Mouse (Mus musculus) ZHBTc4 (cell line): Measurements from ENCODE around the gene Creg1.
A peak's percentile ranks its signal among the peaks of the same experiment; 100 is the strongest.
"Not testable (repeated sequence)": the region's sequence is repeated elsewhere in the genome, so short reads cannot be mapped to it uniquely, and the experiment has no call there.

Experiments
- DNase-seq: peaks from one replicate; pipeline ENCODE4 v3.0.0-alpha.2; 2011; ENCODE audit warnings: low read depth, low spot score

The Creg1 gene

DNA sequence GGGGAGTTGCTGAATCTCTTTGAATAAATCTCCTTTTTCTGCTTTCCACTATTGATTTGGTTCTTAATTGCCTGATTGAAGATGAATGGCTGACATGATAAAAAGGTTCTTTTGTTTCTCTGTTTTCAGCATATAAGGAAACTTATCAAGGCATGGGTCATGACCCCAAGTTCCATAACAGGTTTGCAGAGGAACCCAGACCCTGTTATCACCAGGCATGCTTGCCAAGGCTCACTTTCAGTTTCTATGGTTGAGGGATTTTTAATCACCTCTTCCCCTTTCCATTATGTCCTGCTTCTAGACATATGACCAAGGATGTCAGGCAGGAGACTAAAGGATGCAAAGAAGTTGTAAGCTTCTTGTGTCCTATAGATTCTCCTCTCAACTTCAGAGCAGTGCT lies 12.4 kb upstream of the Creg1 start:
- no peak for DNase-seq

DNA sequence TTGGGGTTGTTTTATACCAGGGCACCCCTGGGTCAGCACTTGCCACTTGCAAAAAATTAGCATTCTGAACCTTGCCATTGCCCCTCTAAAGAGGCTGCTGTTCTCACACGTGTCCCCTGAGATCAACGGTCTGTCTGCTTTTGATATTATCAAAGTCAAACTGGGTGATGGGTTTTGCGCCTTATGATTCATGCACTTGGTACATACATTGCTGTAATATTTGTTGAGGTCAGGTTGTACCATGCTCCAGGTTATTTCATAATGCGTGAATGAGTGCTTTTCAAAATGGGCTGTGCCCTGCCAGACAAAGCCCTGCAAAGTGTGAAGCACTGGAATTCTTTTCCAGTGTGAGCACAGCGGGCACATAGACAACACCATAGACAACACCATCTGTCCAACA lies 11.7 kb upstream of the Creg1 start:
- no peak for DNase-seq

DNA sequence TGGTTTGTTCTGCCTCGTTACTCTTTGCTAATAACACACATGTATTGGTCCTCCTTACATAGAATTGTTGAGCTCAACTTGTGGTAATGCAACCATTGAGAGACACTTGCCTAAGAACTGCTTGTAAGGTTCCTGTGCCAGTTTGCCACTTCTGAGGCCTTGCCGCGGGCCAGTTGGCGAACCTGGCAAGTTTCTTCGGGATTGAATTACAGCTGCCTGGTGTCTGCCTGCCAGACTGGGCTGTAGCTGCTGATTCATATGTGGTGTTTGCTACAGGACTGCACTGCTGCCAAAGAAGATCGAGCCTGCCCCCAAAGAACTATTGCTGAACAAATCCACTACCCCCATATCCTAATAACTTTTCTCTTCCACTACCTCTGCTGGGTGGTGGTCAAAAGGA lies 9.3 kb upstream of the Creg1 start:
- DNase-seq, result no peak

DNA sequence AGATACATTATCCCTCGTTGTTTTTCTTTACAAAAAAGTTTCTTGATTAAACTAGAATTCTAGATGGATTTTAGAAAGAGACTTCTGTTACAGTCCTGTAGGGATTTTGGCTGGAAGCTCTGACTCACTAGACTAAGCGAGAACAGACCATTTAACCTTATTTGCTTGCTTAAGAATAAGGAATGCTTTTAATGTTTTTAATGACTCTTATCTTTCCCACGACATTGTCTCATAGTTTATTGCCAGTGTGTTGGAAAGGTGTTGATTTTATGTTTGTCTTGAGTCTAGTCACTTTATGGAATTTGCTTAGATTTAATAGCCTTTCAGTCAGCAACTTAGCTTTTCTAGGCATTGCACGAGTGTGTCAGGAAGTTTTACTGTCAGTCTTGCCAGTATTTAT lies 8.4 kb upstream of the Creg1 start:
- DNase-seq, result no peak

DNA sequence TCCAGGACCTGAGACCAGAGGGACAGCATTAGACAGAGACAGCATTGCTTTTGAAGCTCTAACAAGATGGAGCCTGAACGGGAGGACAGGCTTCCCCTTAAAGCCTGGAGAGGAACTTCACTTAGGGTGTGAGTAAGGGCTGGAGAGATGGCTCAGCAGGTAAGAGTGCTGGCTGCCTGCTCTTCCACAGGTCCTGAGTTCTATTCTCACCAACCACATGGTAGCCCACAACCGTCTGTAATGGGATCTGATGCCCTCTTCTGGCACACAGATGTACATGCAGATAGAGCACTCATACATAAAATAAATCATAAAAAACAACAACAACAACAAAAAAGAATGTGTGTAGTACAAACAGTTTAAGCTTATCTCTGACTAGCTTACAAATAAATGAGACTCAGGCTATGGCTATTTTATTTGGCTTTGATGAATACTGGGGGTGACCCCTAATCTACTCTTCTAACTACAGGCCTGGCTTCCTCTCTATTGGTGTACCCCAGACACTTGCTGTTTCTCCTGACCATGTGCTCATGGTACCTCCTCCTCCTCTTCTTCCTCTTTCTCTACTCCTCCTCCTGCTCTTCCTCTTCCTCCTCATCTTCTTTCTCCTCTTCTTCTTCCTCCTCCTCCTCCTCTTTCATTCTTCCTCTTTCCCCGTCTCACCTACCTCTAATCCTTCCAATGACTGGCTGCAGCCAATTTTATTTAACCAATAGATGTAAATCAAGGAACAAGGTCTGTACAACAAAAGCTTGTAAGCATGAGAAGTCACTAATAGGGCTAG lies 1.8 kb upstream of the Creg1 start:
- no peak for DNase-seq

DNA sequence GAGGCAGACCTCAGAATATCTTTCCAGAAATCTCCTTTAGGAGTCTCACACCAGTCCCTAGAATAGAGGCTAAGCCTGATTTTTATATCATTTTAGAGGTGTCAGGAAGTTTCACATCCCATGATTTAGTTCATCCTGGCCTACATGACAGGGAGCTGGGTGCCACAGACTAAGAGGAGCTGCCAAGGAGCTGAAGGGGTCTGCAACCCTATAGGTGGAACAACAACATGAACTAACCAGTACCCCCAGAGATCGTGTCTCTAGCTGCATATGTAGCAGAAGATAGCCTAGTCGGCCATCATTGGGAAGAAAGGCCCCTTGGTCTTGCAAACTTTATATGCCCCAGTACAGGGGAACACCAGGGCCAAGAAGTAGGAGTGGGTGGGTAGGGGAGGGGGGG lies 1.0 kb upstream of the Creg1 start:
- DNase-seq, result not testable (repeated sequence)

DNA sequence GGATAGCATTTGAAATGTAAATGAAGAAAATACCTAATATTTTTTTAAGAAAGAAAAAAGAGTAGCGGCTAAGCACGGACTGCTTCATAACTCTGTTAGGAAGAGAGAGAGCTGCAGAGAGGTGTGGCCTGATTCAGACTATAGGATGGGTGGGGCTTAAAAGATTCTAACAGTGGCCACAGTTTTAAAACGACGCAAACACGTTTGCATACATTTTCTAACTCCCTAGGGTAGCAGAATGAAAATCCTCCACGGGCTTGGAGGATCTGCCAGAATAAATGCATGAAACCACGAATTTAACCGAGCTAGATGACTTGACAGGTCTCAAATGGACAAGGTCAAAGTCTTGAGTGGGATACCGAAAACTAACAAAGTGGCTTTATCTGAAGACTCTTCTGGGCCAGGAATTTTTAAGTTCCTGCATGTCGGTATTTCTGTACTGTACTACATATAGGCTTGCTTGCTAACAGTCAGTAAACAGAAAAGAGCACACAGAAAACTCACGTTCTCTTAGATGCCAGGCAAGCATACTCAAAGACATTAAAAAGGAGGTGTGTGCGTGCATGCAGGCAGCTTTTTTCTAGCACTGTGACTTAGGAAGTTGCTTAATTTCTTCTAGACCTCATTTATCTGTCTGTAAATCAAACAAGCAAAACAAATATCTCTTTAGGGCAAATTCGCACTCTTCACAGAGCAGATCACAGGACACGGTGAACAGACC lies 472 bp upstream of the Creg1 start:
- no peak for DNase-seq

DNA sequence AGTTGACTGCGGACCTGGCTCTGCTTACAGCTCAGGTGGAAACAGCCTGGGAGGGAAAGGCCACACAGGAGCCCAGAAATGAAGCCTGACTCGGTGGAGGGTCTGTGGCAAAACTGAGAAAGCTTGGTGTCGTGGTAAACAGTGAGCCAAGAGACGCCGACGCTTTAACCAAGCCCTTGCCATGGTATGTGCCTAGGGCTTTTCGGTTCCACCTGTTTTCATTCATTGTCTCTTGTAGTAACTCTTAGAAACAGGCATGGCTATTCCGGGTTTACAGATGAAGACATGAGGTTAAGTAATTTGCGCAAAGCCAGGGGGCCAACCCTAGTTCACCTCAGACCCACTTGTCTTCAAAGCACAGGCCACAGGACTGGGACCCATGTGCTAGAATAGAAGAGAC lies 1.0 kb downstream of the Creg1 start:
- no peak for DNase-seq

DNA sequence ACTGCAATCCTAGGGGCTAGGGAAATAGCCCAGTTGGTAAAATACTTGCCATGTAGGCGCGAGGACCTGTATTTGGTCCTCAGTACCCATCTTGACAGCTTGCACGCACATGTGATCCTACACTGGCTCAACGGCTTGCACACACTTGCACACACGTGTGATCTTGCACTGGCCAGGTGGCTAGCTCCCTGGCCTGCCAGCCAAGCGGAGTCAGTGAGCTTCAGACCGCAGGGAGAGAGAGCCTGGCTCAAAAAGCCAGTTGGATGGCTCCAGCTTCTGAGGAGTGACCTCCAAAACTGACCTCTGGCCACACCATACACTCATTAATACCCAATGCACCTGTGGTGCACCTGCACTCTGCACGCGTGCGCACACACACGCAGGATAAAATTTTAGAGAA lies 1.5 kb downstream of the Creg1 start:
- no peak for DNase-seq

DNA sequence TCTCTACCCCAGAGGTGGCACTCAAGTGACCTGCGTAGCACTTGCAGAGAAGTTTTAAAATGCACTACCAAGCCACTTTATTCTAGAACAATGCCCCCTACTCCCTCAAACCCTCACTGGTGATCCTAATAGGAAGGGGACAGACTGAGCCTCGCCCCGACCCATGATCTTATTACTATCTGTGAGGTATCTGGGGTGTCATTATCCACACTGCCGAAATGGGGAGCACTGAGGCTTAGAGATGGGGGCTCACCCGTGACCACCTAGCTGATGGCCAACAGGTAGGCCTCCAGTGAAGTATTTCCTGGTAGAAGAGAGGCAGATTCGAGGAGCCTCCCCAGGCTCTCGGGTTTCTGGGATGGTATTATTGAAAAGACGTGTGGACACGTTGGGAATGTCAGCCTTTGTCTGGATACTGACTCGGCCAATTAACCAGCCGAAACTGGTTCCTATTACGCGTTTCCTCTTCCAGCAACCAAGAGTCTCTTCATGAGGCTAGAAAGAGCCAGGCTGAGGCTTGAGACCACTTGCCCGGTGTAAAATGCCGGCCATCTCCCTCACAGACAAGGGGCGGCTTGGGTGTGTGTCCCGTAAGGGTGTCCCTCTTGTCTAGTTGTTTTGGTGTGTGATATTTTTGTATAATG lies 2.2 kb downstream of the Creg1 start:
- DNase-seq, result peak; percentile 74

DNA sequence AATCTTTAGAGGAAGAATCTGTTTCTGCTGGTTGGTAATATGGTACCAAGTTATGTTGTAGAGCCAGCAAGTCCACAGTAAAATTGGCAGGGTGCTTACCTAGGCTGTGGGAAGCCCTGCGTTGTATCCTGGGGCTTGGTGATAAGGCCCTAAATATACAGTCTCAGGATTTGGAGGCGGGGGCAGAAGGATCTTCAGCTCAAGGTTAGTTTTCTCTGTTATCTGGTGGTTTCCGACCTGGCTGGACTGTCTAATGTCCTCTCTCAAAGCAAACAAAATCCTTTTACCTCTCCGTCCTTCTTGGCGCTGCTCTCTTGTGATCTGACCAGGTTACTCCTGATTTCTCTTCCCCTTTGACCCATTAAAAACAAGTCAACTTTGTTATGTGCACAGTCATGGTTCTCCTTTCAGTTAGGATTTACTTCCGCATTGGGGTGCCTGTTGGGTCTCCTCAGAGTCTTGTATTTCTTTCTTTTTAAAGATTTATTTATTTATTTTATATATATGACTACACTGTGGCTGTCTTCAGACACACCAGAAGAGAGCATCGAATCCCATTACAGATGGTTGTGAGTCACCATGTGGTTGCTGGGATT lies 2.8 kb downstream of the Creg1 start:
- DNase-seq, result no peak

DNA sequence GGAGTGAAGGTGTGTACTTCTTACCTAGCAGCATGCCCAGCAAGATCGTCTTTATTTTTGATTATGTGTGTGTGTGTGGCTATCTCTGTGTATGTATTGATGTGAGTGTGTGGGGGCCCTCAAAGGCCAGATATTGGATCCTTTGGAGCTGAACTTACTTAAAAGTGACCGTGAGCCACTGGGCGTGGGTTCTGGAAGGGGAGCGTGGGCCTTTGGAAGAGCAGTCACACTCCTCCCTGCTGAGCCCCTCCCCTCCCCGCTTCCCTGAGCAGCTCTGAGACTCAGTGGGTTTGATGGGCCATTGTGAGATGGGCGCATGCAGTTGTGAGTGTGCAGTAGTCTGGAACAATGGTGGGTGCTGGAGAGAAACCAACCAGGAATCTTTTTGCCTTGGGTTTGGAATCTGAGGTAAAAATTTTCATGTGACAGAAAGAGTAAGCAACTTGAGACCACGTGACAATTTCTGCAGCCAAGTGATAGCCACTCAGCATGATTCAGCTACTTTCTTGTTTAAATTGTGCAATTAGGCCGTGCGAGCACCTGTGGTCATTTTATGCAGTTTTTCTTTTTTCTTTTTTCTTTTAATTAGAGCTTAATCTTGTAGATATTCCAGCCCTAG lies 5.5 kb downstream of the Creg1 start:
- DNase-seq, result peak; percentile 35

DNA sequence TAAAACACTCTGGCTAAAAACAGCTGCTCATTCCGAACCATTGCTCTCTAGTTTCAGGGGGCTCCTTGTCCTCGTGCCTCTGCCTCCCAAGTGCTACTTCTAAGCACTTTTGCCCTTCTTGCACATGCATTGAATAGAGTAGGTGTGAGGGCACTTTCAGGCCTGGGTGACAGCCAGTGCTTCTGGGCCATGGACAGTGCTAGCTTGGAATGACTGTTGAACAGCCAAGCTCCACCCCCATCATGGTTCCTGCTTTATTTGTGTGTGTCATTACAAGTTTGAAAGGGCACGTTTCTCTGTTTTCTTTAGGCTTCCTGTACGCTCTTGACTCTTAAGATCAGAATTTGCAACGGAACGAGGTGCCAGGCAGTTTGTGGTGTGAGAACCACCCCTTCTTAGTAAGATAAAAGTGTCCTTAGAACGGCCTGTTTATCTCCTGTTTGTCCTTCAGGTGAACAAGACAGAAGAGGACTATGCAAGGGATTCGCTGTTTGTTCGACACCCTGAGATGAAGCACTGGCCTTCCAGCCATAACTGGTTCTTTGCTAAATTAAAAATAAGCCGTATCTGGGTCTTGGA lies 6.7 kb downstream of the Creg1 start:
- DNase-seq, result no peak

DNA sequence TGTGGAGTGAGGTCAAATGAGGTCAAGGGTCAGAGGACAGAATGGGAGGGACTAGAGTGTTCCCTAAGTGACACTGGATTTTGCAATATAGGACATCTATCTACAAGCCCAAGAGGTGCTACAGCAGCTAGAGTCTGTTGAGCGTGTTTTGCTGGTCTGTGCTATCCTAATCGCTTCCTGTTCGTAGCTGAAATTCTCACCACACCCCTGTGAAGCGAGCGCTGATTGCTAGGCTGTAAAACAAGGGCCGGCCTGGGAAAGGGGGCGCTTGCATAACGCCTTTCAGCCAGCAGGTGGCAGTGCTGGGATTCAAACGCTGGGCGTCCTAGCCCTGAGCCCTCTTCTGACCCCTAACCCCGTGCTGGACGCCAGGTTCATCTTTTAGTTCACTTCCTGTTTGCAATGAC lies 7.9 kb downstream of the Creg1 start:
- DNase-seq, result peak; percentile 95

DNA sequence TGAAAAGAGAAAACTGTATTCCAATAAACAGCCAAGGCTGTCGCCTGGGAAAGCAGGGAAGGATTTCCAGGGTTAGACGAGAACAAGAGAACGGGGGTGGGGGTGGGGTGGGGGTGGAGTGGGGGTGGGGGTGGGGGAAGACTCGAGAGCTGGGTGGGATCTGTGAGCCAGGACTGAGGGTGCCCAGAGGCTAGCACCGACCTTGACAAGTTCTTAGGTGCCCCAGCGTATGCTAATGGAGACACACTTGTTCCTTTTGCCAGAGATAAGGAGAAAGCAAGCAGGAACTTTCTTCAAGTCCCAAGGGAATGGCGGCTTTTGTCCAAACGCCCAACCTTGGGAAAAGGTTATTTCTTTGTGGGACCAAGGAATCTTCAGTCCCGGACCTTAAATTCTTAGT lies 8.5 kb downstream of the Creg1 start:
- peak; percentile 65 for DNase-seq

DNA sequence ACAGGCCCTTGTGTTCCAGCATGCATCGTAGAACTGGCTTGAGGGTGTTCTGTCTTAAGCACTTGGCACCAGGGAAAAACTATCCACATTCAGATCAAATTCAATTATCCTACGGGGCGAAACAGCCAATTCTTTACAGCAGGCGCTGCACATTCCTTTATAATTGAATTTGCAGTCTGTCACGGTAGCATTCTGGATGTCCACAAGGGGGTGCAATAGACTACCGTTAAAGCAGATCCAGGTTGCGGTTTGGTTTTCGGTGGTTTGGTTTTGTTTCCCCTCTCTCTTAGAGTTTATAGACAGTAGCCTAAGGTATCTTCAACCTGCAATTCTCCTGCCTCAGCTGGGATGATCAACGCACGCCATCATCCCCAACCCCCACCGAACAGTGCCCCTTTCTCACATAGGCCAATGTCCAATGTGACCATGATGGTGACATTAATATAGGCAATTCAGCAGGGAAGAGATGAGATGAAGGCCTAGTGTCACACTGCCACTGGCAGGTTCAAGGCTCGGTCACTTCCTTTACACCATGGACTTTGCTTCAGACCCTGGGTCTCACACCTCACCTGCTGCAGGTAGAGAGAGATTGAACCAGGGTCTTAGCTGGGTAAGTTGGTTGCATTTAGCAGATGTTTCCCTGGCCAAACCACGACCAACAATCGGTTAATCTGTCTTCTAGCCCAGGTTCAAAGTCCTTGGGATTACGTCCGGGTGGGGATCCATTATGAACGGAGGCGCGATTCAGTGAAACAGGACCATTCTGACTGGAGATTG lies 12.2 kb downstream of the Creg1 start:
- peak; percentile 81 for DNase-seq

DNA sequence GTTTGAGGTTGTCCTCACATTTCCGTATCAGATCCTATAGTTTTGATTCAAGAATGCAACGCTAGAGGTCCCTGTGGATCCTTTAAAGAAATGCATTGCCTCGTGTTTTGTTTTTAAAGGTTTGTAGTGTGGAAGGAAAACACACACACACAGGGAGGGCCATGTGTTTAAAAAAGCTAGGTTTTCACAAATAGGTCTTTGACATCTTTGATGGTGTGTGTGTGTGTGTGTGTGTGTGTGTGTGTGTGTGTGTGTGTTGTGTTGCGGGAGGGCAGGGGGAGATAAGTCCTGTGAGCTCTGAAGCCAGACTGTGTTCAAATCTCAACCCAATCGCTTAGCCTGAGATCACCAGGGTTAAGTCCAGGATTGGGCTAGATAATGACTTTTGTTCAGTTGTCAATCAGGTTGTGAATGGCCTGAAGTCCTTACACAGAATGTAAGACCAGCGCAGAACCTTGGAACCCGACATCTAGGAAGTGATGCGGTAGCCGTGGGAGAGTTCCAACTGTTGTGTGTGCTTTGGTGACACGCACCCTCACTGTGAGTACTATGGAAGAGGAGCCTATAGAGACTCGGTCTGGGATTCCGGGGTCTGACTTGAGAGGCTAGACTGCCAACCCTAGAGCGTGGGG lies 16.5 kb downstream of the Creg1 start:
- peak; percentile 54 for DNase-seq

DNA sequence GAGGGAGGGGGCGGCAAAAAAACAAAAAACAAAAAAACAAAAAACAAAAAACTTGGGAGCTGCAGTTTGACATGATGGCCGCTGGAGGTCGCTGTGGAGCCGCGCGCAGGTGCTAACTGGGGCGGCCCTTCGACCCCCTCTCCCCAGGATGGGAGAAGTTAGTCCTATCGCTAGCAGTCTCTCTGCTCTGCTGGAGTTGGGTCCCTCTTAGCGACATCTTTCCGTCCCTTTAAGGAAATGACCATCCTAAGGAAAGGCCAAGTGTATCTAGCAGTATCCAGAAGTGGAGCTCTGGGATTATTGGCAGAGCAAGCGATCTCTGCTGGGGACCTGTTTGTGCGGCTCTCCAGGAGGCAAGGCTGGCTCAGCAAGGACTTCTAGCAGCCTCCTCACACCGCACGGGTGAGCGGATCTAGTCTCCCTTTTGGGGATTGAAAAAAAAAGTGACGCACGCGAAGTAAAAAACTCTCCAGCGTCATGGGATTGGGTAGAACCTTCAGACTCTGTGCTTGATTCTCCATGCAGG lies 17.1 kb downstream of the Creg1 start:
- DNase-seq, result peak; percentile 68

DNA sequence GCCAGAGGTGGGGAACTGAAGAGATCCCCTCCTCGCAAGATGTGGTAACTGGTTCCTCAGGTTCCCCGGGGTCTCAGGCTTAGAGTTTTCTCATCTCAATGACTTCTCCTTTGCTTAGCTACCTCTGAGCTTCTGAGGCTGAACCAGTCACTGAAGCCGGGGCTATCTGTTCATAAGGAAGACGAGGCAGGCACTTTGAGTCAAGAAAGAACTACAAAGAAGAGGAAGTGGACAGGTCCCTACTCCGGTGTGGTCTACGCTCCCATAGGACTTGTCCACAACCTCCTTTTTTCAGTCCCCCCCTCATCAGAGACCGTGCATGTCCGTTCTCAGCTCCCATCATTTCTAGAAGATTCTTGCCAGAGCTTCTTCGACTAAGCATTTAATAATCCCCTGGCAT lies 17.9 kb downstream of the Creg1 start:
- DNase-seq, result no peak

DNA sequence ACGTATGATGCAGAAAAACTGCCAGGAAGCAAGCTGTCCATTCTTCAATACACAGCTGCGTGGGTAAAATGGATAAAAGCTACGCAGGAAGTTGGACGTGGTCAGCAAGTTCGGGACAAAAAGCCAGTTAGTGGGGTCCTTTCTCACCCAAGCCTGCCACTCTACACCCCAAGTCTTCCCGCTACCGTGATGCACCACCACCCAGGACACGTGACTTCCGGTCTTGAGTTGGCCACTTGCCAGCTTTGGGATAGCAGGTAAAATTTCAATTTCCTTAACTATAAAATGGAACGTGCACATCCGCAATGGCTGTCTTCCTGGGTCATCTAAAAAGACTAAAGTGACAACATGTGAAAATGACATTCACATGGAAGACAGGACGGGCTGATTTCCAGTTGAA lies 18.4 kb downstream of the Creg1 start:
- DNase-seq, result no peak
